Mouse (Mus musculus): ENCODE data around the gene Rps29. TPM values are rescaled to one million over a fixed set of nuclear protein-coding genes. Genes with fewer than 3 reads are reported as not detected.
A peak's percentile ranks its signal among the peaks of the same experiment; 100 is the strongest.
"Not testable (repeated sequence)": the region's sequence is repeated elsewhere in the genome, so short reads cannot be mapped to it uniquely, and the experiment has no call there.

Rps29 gene
- polyA plus RNA-seq, 1 experiment: 1,739 TPM

GRCm38 (mm10) chr12:69177526-69177925 is 18.5 kb upstream of the Rps29 start:
- no peak overlapping the region for H3K4me3 ChIP-seq (ENCODE audit: insufficient read depth, low read depth, low read length)
- TF ChIP-seq POLR2A (IDR thresholded peaks at IDR 0.05; ENCODE audit: low read depth, low read length): no peak
- no peaks in the 10 kb centered on the region for H3K27me3 ChIP-seq (replicated peaks; ENCODE audit: control insufficient read depth, insufficient read depth, low read length)
- DNase-seq: no peak
- peaks cover 2% of the 10 kb centered on the region; the same call in 1 of the 2 replicates for H3K36me3 ChIP-seq (ENCODE audit: control insufficient read depth, insufficient read depth, low read length)
- WGBS: 92% methylated on average over 3 of the region's 3 CpGs
- H3K27ac ChIP-seq (ENCODE audit: insufficient read depth, low read depth, low read length): no peak overlapping the region
- H3K4me1 ChIP-seq (ENCODE audit: control insufficient read depth, insufficient read depth, low read length): no peaks in the 10 kb centered on the region

DNA sequence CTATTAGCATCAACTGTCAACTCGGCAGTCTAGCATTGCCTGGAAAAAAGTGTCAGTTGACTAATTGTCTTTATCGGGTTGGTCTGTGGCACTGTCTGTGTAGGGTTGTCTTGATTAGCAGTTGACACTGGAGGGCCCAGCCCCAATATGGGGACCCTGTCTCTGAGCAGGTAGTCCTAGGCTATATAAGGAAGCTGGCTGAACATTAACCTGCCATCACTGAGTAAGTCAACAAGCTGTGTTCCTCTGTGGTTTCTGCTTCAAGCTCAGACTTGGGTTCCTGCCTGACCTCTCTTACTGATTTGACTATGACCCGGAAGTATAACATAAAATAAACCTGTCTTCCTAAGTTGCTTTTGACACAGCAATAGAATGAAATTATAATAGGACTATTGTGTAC is 17.0 kb upstream of the Rps29 start:
- Histone ChIP-seq H3K27me3 (replicated peaks; ENCODE audit: control insufficient read depth, insufficient read depth, low read length) (no peaks in the 10 kb centered on the region), H3K27ac (ENCODE audit: insufficient read depth, low read depth, low read length) (no peak overlapping the region), H3K4me3 (ENCODE audit: insufficient read depth, low read depth, low read length) (no peak overlapping the region), H3K4me1 (ENCODE audit: control insufficient read depth, insufficient read depth, low read length) (no peaks in the 10 kb centered on the region), H3K36me3 (ENCODE audit: control insufficient read depth, insufficient read depth, low read length) (no peaks in the 10 kb centered on the region)
- TF ChIP-seq POLR2A (IDR thresholded peaks at IDR 0.05; ENCODE audit: low read depth, low read length) (no peak), CTCF (conservative IDR thresholded peaks at IDR 0.05; ENCODE audit: insufficient read depth, insufficient read length, low read depth, low read length) (no peak)
- DNase-seq: no peak
- 95% methylated on average over 3 of the region's 3 CpGs for WGBS

DNA sequence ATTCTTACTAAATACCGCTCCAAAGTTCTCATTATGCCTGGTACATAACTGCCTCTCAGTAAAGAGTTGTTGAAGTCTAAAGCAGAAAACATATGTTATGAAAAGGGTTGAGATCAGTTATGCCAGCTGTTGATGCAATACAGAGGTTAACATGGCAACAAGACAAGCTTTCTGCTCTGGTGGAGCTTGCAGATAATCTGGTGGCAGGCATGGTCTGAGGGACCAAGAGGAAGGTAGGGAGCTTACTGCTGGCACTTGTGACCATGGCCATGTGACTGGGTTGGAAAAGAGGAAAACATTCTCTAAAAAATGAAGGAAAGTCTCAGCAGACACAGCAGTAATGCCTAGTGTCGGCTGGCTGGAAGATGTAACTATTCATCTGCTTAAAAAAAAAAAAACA is 12.3 kb upstream of the Rps29 start:
- TF ChIP-seq CTCF (conservative IDR thresholded peaks at IDR 0.05; ENCODE audit: insufficient read depth, insufficient read length, low read depth, low read length) (no peak), POLR2A (IDR thresholded peaks at IDR 0.05; ENCODE audit: low read depth, low read length) (no peak)
- WGBS: 84% methylated on average over 2 of the region's 2 CpGs
- H3K27ac ChIP-seq (ENCODE audit: insufficient read depth, low read depth, low read length): no peak overlapping the region
- H3K4me1 ChIP-seq (ENCODE audit: control insufficient read depth, insufficient read depth, low read length): 0 out of 2 replicates have a peak, but pooled peaks cover 2% of the 10 kb centered on the region
- no peak for DNase-seq
- H3K4me3 ChIP-seq (ENCODE audit: insufficient read depth, low read depth, low read length): no peak overlapping the region
- no peaks in the 10 kb centered on the region for H3K27me3 ChIP-seq (replicated peaks; ENCODE audit: control insufficient read depth, insufficient read depth, low read length)
- H3K36me3 ChIP-seq (ENCODE audit: control insufficient read depth, insufficient read depth, low read length): no peaks in the 10 kb centered on the region

DNA sequence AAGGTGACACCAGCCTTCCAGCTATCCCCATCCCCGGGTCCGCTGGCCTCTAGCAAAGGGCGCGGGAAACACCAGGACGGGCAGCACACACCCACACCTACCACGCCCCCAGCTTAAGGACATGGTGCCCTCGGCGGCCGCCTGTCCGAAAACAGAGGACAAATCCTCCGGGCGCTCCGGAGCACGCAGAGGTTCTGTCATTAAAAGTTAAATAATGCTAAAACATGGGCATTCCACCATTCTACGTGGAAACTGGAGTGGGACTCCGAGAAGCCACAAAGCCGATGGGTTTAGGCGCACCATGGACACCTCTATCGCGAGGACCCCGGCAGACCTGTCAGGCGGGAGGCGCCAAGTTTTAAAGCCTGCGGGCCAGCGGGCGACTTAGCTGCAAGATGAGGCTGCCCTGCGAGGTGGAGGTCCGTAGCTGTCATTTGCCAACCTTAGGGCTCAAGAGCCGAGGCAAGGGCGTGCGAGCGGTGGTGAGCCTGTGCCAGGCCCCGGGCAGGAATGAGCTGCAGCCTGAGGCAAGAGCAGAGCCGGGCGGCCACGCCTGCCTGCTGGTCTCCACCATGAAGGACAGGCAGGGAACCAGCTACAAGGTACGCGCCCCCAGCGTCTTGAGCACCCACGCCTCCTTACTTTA is 9.6 kb upstream of the Rps29 start, which contains the start of gene Lrr1:
Gene Lrr1, plus strand, starts transcription at position 354 of the 646 bp plus-strand sequence.
- under 1% methylated on average over 40 of the region's 40 CpGs for WGBS
- Histone ChIP-seq H3K27ac (ENCODE audit: insufficient read depth, low read depth, low read length) (peak within 1 kb of the TSS; percentile 90), H3K27me3 (replicated peaks; ENCODE audit: control insufficient read depth, insufficient read depth, low read length) (no peaks in the 10 kb centered on the region), H3K4me1 (ENCODE audit: control insufficient read depth, insufficient read depth, low read length) (0 out of 2 replicates have a peak, but pooled peaks cover 2% of the 10 kb centered on the region), H3K36me3 (ENCODE audit: control insufficient read depth, insufficient read depth, low read length) (no peaks in the 10 kb centered on the region), H3K4me3 (ENCODE audit: insufficient read depth, low read depth, low read length) (peak within 1 kb of the TSS; percentile 73)
- DNase-seq: peak; percentile 91
- TF ChIP-seq POLR2A (IDR thresholded peaks at IDR 0.05; ENCODE audit: low read depth, low read length): no peak
- no peak for TF ChIP-seq CTCF (conservative IDR thresholded peaks at IDR 0.05; ENCODE audit: insufficient read depth, insufficient read length, low read depth, low read length)

- WGBS: 8% methylated on average over 18 of the region's 18 CpGs
- TF ChIP-seq CTCF (conservative IDR thresholded peaks at IDR 0.05; ENCODE audit: insufficient read depth, insufficient read length, low read depth, low read length): no peak
- no peak for TF ChIP-seq POLR2A (IDR thresholded peaks at IDR 0.05; ENCODE audit: low read depth, low read length)
- no peak for DNase-seq
- Histone ChIP-seq H3K27me3 (replicated peaks; ENCODE audit: control insufficient read depth, insufficient read depth, low read length) (no peaks in the 10 kb centered on the region), H3K36me3 (ENCODE audit: control insufficient read depth, insufficient read depth, low read length) (no peaks in the 10 kb centered on the region), H3K4me1 (ENCODE audit: control insufficient read depth, insufficient read depth, low read length) (0 out of 2 replicates have a peak, but pooled peaks cover 2% of the 10 kb centered on the region), H3K27ac (ENCODE audit: insufficient read depth, low read depth, low read length) (no peak overlapping the region), H3K4me3 (ENCODE audit: insufficient read depth, low read depth, low read length) (peak overlapping the region; percentile 73)
These were observed 8.9 kb upstream of the Rps29 start for GRCm38 (mm10) chr12:69167656-69168460.

GRCm38 (mm10) chr12:69166861-69167581 is 8.0 kb upstream of the Rps29 start:
- H3K4me1 ChIP-seq (ENCODE audit: control insufficient read depth, insufficient read depth, low read length); H3K27me3 ChIP-seq (replicated peaks; ENCODE audit: control insufficient read depth, insufficient read depth, low read length); H3K27ac ChIP-seq (ENCODE audit: insufficient read depth, low read depth, low read length); H3K4me3 ChIP-seq (ENCODE audit: insufficient read depth, low read depth, low read length); H3K36me3 ChIP-seq (ENCODE audit: control insufficient read depth, insufficient read depth, low read length); DNase-seq: not testable (repeated sequence)
- WGBS: 79% methylated on average over 8 of the region's 8 CpGs

DNA sequence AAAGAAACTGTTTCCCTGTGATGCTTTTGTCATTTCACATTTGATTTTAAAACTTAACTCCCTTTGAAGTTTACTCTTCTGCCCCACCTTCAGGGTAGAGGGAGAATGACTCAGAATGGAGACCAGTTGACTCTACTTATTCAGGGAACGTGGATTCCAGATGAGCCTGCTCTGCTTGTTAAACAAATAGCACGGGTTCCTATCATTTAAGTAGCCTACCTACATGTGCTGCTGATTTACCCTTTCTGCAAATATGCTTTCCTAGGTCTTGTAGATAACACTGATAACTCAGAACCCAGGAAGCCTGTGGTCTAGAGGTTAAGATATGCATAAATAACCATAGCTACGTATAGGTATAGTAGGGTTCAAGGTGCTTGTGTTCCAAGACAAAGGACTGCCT is 5.9 kb upstream of the Rps29 start:
- Histone ChIP-seq H3K27ac (ENCODE audit: insufficient read depth, low read depth, low read length) (no peak overlapping the region), H3K27me3 (replicated peaks; ENCODE audit: control insufficient read depth, insufficient read depth, low read length) (no peaks in the 10 kb centered on the region), H3K36me3 (ENCODE audit: control insufficient read depth, insufficient read depth, low read length) (no peaks in the 10 kb centered on the region), H3K4me1 (ENCODE audit: control insufficient read depth, insufficient read depth, low read length) (0 out of 2 replicates have a peak, but pooled peaks cover 2% of the 10 kb centered on the region), H3K4me3 (ENCODE audit: insufficient read depth, low read depth, low read length) (no peak overlapping the region)
- WGBS: 59% methylated on average over 3 of the region's 3 CpGs
- TF ChIP-seq CTCF (conservative IDR thresholded peaks at IDR 0.05; ENCODE audit: insufficient read depth, insufficient read length, low read depth, low read length) (no peak), POLR2A (IDR thresholded peaks at IDR 0.05; ENCODE audit: low read depth, low read length) (no peak)
- no peak for DNase-seq

- DNase-seq; H3K27me3 ChIP-seq (replicated peaks; ENCODE audit: control insufficient read depth, insufficient read depth, low read length); H3K27ac ChIP-seq (ENCODE audit: insufficient read depth, low read depth, low read length); H3K4me1 ChIP-seq (ENCODE audit: control insufficient read depth, insufficient read depth, low read length); H3K4me3 ChIP-seq (ENCODE audit: insufficient read depth, low read depth, low read length); H3K36me3 ChIP-seq (ENCODE audit: control insufficient read depth, insufficient read depth, low read length): not testable (repeated sequence)
- WGBS: 86% methylated on average over 4 of the region's 4 CpGs
These were observed 4.6 kb upstream of the Rps29 start for GRCm38 (mm10) chr12:69163586-69163985.

DNA sequence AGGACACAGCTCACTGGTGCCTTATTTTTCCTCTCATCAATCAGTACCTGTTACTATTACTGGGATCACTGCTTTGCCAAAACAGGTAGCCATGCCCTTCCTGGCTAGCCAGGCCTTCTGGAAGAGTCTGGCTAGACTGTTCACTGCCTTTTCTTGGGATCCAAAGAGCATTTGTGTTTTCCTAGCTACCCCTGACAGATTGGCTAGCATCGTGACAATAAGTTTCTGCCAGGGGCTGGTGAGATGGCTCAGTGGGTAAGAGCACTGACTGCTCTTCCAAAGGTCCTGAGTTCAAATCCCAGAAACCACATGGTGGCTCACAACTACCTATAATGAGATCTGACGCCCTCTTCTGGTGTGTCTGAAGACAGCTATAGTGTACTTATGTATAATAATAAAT is 1.7 kb upstream of the Rps29 start:
- not testable (repeated sequence) for H3K4me1 ChIP-seq (ENCODE audit: control insufficient read depth, insufficient read depth, low read length); H3K4me3 ChIP-seq (ENCODE audit: insufficient read depth, low read depth, low read length); DNase-seq; H3K27me3 ChIP-seq (replicated peaks; ENCODE audit: control insufficient read depth, insufficient read depth, low read length); H3K27ac ChIP-seq (ENCODE audit: insufficient read depth, low read depth, low read length)
- peaks cover 10% of the 10 kb centered on the region for H3K36me3 ChIP-seq (ENCODE audit: control insufficient read depth, insufficient read depth, low read length)
- 84% methylated on average over 2 of the region's 2 CpGs for WGBS

Measured in kidney, adult 2 months (tissue).